Mouse (Mus musculus) embryo, embryonic 10 days (tissue): ENCODE measurements around the gene Slc7a4.

Experiments used
- DNase-seq: peaks from one replicate; pipeline ENCODE4 v3.0.0-alpha.2; 2015; ENCODE audit warnings: low spot score

Gene Slc7a4

GRCm38 (mm10) chr16:17561751-17562208, 21.2 kb downstream of the Slc7a4 start, which contains the start of gene P2rx6:
P2rx6 (plus strand) TSS chr16:17561885.
- DNase-seq, result peak; percentile 55

GRCm38 (mm10) chr16:17561128-17561750, 21.8 kb downstream of the Slc7a4 start, which contains the start of gene Lrrc74b:
Lrrc74b (minus strand) TSS chr16:17561247.
- DNase-seq, result peak; percentile 87

GRCm38 (mm10) chr16:17559396-17560027, 23.5 kb downstream of the Slc7a4 start:
- DNase-seq, result no peak

GRCm38 (mm10) chr16:17558811-17559210, 24.2 kb downstream of the Slc7a4 start:
- DNase-seq, result peak; percentile 57

- DNase-seq, result peak; percentile 83
Measured at GRCm38 (mm10) chr16:17557947-17558480, 25.0 kb downstream of the Slc7a4 start.

- DNase-seq, result no peak
Measured at GRCm38 (mm10) chr16:17556907-17557306, 26.1 kb downstream of the Slc7a4 start.

GRCm38 (mm10) chr16:17556180-17556579, 26.8 kb downstream of the Slc7a4 start:
- DNase-seq, result no peak

GRCm38 (mm10) chr16:17554702-17555101, 28.3 kb downstream of the Slc7a4 start:
- peak; percentile 39 for DNase-seq

GRCm38 (mm10) chr16:17553910-17554685, 28.9 kb downstream of the Slc7a4 start:
- DNase-seq, result peak; percentile 84

- no peak for DNase-seq
Measured at GRCm38 (mm10) chr16:17552837-17553236, 30.2 kb downstream of the Slc7a4 start.

- no peak for DNase-seq
Measured at GRCm38 (mm10) chr16:17542632-17543031, 40.4 kb downstream of the Slc7a4 start.

- no peak for DNase-seq
Measured at GRCm38 (mm10) chr16:17536584-17536983, 46.4 kb downstream of the Slc7a4 start.

- DNase-seq, result no peak
Measured at GRCm38 (mm10) chr16:17532676-17533329, 50.2 kb downstream of the Slc7a4 start.

GRCm38 (mm10) chr16:17532271-17532670, 50.7 kb downstream of the Slc7a4 start:
- peak; percentile 48 for DNase-seq

GRCm38 (mm10) chr16:17530640-17531288, 52.2 kb downstream of the Slc7a4 start, which contains the start of gene Thap7:
Thap7 (minus strand) TSS chr16:17531136.
- DNase-seq, result peak; percentile 98

- DNase-seq, result no peak
Measured at GRCm38 (mm10) chr16:17529981-17530586, 52.9 kb downstream of the Slc7a4 start.

- DNase-seq, result no peak
Measured at GRCm38 (mm10) chr16:17528276-17528675, 54.7 kb downstream of the Slc7a4 start.

GRCm38 (mm10) chr16:17527606-17528005, 55.4 kb downstream of the Slc7a4 start:
- DNase-seq, result no peak

- DNase-seq, result no peak
Measured at GRCm38 (mm10) chr16:17526223-17526622, 56.8 kb downstream of the Slc7a4 start.

- DNase-seq, result no peak
Measured at GRCm38 (mm10) chr16:17525524-17525923, 57.5 kb downstream of the Slc7a4 start.

GRCm38 (mm10) chr16:17524156-17524555, 58.9 kb downstream of the Slc7a4 start:
- no peak for DNase-seq
